Mouse (Mus musculus) liver, postnatal 0 days (tissue): Measurements from ENCODE around the gene Wars2.

Experiments
- CTCF ChIP-seq: sonication (generic); IDR thresholded peaks from 2 replicates; pipeline ENCODE4 v1.5.1; 2016; ENCODE audit warnings: antibody characterized with exemption, low read depth
- EP300 ChIP-seq: IDR thresholded peaks from 2 replicates; pipeline ENCODE4 v1.6.1; 2016; ENCODE audit warnings: antibody characterized with exemption, low read depth, mild to moderate bottlenecking

DNA sequence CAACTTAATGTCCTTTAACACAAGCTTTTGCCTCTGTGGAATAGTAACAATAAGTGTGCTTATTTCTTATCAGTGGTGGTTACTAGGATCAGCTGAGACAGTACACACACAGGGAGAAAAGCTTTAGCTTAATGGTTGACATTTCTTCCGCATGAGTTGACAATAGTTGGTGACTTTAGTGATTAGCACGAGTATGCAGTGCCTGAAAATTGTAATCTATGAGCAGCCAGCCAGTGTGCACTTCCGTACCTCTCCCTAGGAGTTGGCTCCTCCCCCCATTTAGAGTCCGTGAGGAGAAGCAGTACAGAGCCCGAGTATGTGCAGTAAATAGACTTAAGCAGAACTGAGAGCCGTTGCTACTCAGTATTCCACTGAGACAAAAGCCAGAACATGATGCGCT is 123.8 kb downstream of the Wars2 start:
- TF ChIP-seq EP300 (no peak), CTCF (no peak)
